Mouse (Mus musculus): ENCODE measurements at regions not wholly inside any gene's neighbourhood (a gene's known extent, or its start where the extent isn't known, plus 50 kb on each side); places are given as distances from the start of the nearest gene placed in this dataset.

GRCm38 (mm10) chr9:63877864-63878263, 120.1 kb upstream of the Smad3 start:
- Histone ChIP-seq H3K27me3 (no peaks in the 10 kb centered on the region), H3K9ac (no peak overlapping the region), H3K4me1 (replicated peaks) (peaks cover 10% of the 10 kb centered on the region; the same call in 1 of the 2 replicates), H3K4me2 (no peak overlapping the region), H3K27ac (replicated peaks) (no peak overlapping the region), H3K4me3 (replicated peaks) (no peak overlapping the region), H3K36me3 (replicated peaks) (no peaks in the 10 kb centered on the region), H3K9me3 (replicated peaks) (no peaks in the 10 kb centered on the region)
- no peak for ATAC-seq (ENCODE audit: insufficient read depth)
- 72% methylated on average over 7 of the region's 7 CpGs for WGBS (ENCODE audit: insufficient replicate concordance)

GRCm38 (mm10) chr9:63876886-63877285, 119.1 kb upstream of the Smad3 start:
- no peak for ATAC-seq (ENCODE audit: insufficient read depth)
- Histone ChIP-seq H3K27ac (replicated peaks) (no peak overlapping the region), H3K9me3 (replicated peaks) (no peaks in the 10 kb centered on the region), H3K36me3 (replicated peaks) (no peaks in the 10 kb centered on the region), H3K27me3 (no peaks in the 10 kb centered on the region), H3K9ac (no peak overlapping the region), H3K4me1 (replicated peaks) (peaks cover 10% of the 10 kb centered on the region; the same call in 1 of the 2 replicates), H3K4me2 (peak overlapping the region; percentile 25), H3K4me3 (replicated peaks) (no peak overlapping the region)
- 31% methylated on average over 13 of the region's 13 CpGs for WGBS (ENCODE audit: insufficient replicate concordance)

- no peaks in the 10 kb centered on the region for H3K9me3 ChIP-seq (replicated peaks)
- peaks cover 4% of the 10 kb centered on the region; the same call in 1 of the 2 replicates for H3K4me1 ChIP-seq (replicated peaks)
- H3K36me3 ChIP-seq (replicated peaks) = no peaks in the 10 kb centered on the region
- no peak overlapping the region for H3K9ac ChIP-seq
- no peak overlapping the region for H3K27ac ChIP-seq (replicated peaks)
- no peaks in the 10 kb centered on the region for H3K27me3 ChIP-seq
- no peak for ATAC-seq (ENCODE audit: insufficient read depth)
- WGBS (ENCODE audit: insufficient replicate concordance) = 79% methylated on average over 12 of the region's 12 CpGs
- H3K4me2 ChIP-seq = no peak overlapping the region
- H3K4me3 ChIP-seq (replicated peaks) = no peak overlapping the region
Measured at GRCm38 (mm10) chr9:63876023-63876422, 118.2 kb upstream of the Smad3 start.

- WGBS (ENCODE audit: insufficient replicate concordance) = 68% methylated on average over 5 of the region's 5 CpGs
- H3K36me3 ChIP-seq (replicated peaks) = no peaks in the 10 kb centered on the region
- no peak overlapping the region for H3K4me2 ChIP-seq
- H3K27me3 ChIP-seq = no peaks in the 10 kb centered on the region
- H3K9ac ChIP-seq = no peak overlapping the region
- H3K4me3 ChIP-seq (replicated peaks) = no peak overlapping the region
- no peak overlapping the region for H3K27ac ChIP-seq (replicated peaks)
- no peaks in the 10 kb centered on the region for H3K9me3 ChIP-seq (replicated peaks)
- H3K4me1 ChIP-seq (replicated peaks) = no peaks in the 10 kb centered on the region
- no peak for ATAC-seq (ENCODE audit: insufficient read depth)
Measured at GRCm38 (mm10) chr9:63875193-63875592, 117.4 kb upstream of the Smad3 start.

- Histone ChIP-seq H3K27me3 (0 out of 2 replicates have a peak, but pooled peaks cover 6% of the 10 kb centered on the region), H3K4me1 (replicated peaks) (no peaks in the 10 kb centered on the region), H3K4me2 (no peak overlapping the region), H3K36me3 (replicated peaks) (no peaks in the 10 kb centered on the region), H3K9ac (no peak overlapping the region), H3K9me3 (replicated peaks) (no peaks in the 10 kb centered on the region), H3K27ac (replicated peaks) (no peak overlapping the region), H3K4me3 (replicated peaks) (no peak overlapping the region)
- 53% methylated on average over 11 of the region's 11 CpGs for WGBS (ENCODE audit: insufficient replicate concordance)
- no peak for ATAC-seq (ENCODE audit: insufficient read depth)
Measured at GRCm38 (mm10) chr9:63864350-63864749, 106.6 kb upstream of the Smad3 start.

GRCm38 (mm10) chr9:63863328-63863727, 105.5 kb upstream of the Smad3 start:
- 65% methylated on average over 4 of the region's 4 CpGs for WGBS (ENCODE audit: insufficient replicate concordance)
- H3K27ac ChIP-seq (replicated peaks) = no peak overlapping the region
- H3K27me3 ChIP-seq = 0 out of 2 replicates have a peak, but pooled peaks cover 6% of the 10 kb centered on the region
- H3K9me3 ChIP-seq (replicated peaks) = no peaks in the 10 kb centered on the region
- H3K36me3 ChIP-seq (replicated peaks) = no peaks in the 10 kb centered on the region
- no peak overlapping the region for H3K4me2 ChIP-seq
- ATAC-seq (ENCODE audit: insufficient read depth) = no peak
- H3K9ac ChIP-seq = no peak overlapping the region
- H3K4me3 ChIP-seq (replicated peaks) = no peak overlapping the region
- H3K4me1 ChIP-seq (replicated peaks) = no peaks in the 10 kb centered on the region

- Histone ChIP-seq H3K4me1 (replicated peaks) (no peaks in the 10 kb centered on the region), H3K27me3 (0 out of 2 replicates have a peak, but pooled peaks cover 6% of the 10 kb centered on the region), H3K27ac (replicated peaks) (no peak overlapping the region), H3K9ac (no peak overlapping the region), H3K36me3 (replicated peaks) (no peaks in the 10 kb centered on the region), H3K4me2 (no peak overlapping the region), H3K4me3 (replicated peaks) (no peak overlapping the region), H3K9me3 (replicated peaks) (no peaks in the 10 kb centered on the region)
- no peak for ATAC-seq (ENCODE audit: insufficient read depth)
- WGBS (ENCODE audit: insufficient replicate concordance) = 33% methylated on average over 6 of the region's 6 CpGs
Measured at GRCm38 (mm10) chr9:63862427-63862826, 104.6 kb upstream of the Smad3 start.

GRCm38 (mm10) chr9:63861418-63861817, 103.6 kb upstream of the Smad3 start:
- ATAC-seq (ENCODE audit: insufficient read depth) = no peak
- no peaks in the 10 kb centered on the region for H3K4me1 ChIP-seq (replicated peaks)
- H3K36me3 ChIP-seq (replicated peaks) = no peaks in the 10 kb centered on the region
- H3K9me3 ChIP-seq (replicated peaks) = no peaks in the 10 kb centered on the region
- no peak overlapping the region for H3K4me2 ChIP-seq
- no peak overlapping the region for H3K4me3 ChIP-seq (replicated peaks)
- H3K9ac ChIP-seq = no peak overlapping the region
- WGBS (ENCODE audit: insufficient replicate concordance) = 56% methylated on average over 4 of the region's 4 CpGs
- H3K27ac ChIP-seq (replicated peaks) = no peak overlapping the region
- H3K27me3 ChIP-seq = 0 out of 2 replicates have a peak, but pooled peaks cover 6% of the 10 kb centered on the region

- H3K9ac ChIP-seq = no peak overlapping the region
- ATAC-seq (ENCODE audit: insufficient read depth) = no peak
- no peak overlapping the region for H3K27ac ChIP-seq (replicated peaks)
- no peaks in the 10 kb centered on the region for H3K4me1 ChIP-seq (replicated peaks)
- H3K9me3 ChIP-seq (replicated peaks) = no peaks in the 10 kb centered on the region
- WGBS (ENCODE audit: insufficient replicate concordance) = 56% methylated on average over 2 of the region's 2 CpGs
- no peaks in the 10 kb centered on the region for H3K36me3 ChIP-seq (replicated peaks)
- H3K4me2 ChIP-seq = no peak overlapping the region
- 0 out of 2 replicates have a peak, but pooled peaks cover 6% of the 10 kb centered on the region for H3K27me3 ChIP-seq
- no peak overlapping the region for H3K4me3 ChIP-seq (replicated peaks)
Measured at GRCm38 (mm10) chr9:63860196-63860595, 102.4 kb upstream of the Smad3 start.

GRCm38 (mm10) chr9:63856065-63856736, 98.4 kb upstream of the Smad3 start:
- no peak overlapping the region for H3K4me2 ChIP-seq
- no peaks in the 10 kb centered on the region for H3K27me3 ChIP-seq
- H3K27ac ChIP-seq (replicated peaks) = no peak overlapping the region
- no peaks in the 10 kb centered on the region for H3K4me1 ChIP-seq (replicated peaks)
- no peak overlapping the region for H3K9ac ChIP-seq
- no peak overlapping the region for H3K4me3 ChIP-seq (replicated peaks)
- ATAC-seq (ENCODE audit: insufficient read depth) = no peak
- H3K36me3 ChIP-seq (replicated peaks) = no peaks in the 10 kb centered on the region
- 57% methylated on average over 9 of the region's 9 CpGs for WGBS (ENCODE audit: insufficient replicate concordance)
- H3K9me3 ChIP-seq (replicated peaks) = no peaks in the 10 kb centered on the region

- Histone ChIP-seq H3K9me3 (replicated peaks) (no peaks in the 10 kb centered on the region), H3K9ac (no peak overlapping the region), H3K4me2 (no peak overlapping the region), H3K27me3 (no peaks in the 10 kb centered on the region), H3K4me1 (replicated peaks) (no peaks in the 10 kb centered on the region), H3K36me3 (replicated peaks) (no peaks in the 10 kb centered on the region), H3K27ac (replicated peaks) (no peak overlapping the region), H3K4me3 (replicated peaks) (no peak overlapping the region)
- WGBS (ENCODE audit: insufficient replicate concordance) = 62% methylated on average over 12 of the region's 12 CpGs
- no peak for ATAC-seq (ENCODE audit: insufficient read depth)
Measured at GRCm38 (mm10) chr9:63851809-63852208, 94.0 kb upstream of the Smad3 start.

GRCm38 (mm10) chr9:63850316-63850693, 92.5 kb upstream of the Smad3 start:
- 23% methylated on average over 2 of the region's 2 CpGs for WGBS (ENCODE audit: insufficient replicate concordance)
- Histone ChIP-seq H3K9me3 (replicated peaks) (no peaks in the 10 kb centered on the region), H3K4me2 (no peak overlapping the region), H3K4me1 (replicated peaks) (no peaks in the 10 kb centered on the region), H3K36me3 (replicated peaks) (no peaks in the 10 kb centered on the region), H3K9ac (no peak overlapping the region), H3K4me3 (replicated peaks) (no peak overlapping the region), H3K27ac (replicated peaks) (no peak overlapping the region), H3K27me3 (no peaks in the 10 kb centered on the region)
- ATAC-seq (ENCODE audit: insufficient read depth) = no peak

Measured in liver, embryonic 15.5 days (tissue).